Mouse (Mus musculus) hindbrain, embryonic 16.5 days (tissue): ENCODE measurements around the gene Slc35f2. TPM values are rescaled to one million over a fixed set of nuclear protein-coding genes. Genes with fewer than 3 reads are reported as not detected.

Experiments
- ATAC-seq: fragments of 200-750 bp; cut with Nextera tagmentation; 2 replicates; pipeline ENCODE4 v1.8.0; 2017; ENCODE audit warnings: moderate TSS enrichment, moderate library complexity
- H3K27ac ChIP-seq: fragments of 300-500 bp; sonication (generic); 2 replicates; pipeline ENCODE4 v1.5.1; 2014; ENCODE audit warnings: low read depth, mild to moderate bottlenecking, control low read depth, low read length, moderate library complexity
- H3K27me3 ChIP-seq: fragments of 300-500 bp; sonication (generic); replicated peaks from 2 replicates; pipeline ENCODE4 v1.6.1; 2014; ENCODE audit warnings: low read length; ENCODE audit not compliant: control insufficient read depth, insufficient read depth
- H3K36me3 ChIP-seq: fragments of 300-500 bp; sonication (generic); 2 replicates; pipeline ENCODE4 v1.6.1; 2014; ENCODE audit warnings: mild to moderate bottlenecking, low read length, moderate library complexity, mixed read lengths; ENCODE audit not compliant: control insufficient read depth, insufficient read depth
- H3K4me1 ChIP-seq: fragments of 300-500 bp; sonication (generic); 2 replicates; pipeline ENCODE4 v1.6.1; 2014; ENCODE audit warnings: low read depth, low read length; ENCODE audit not compliant: control insufficient read depth, insufficient read depth
- H3K4me2 ChIP-seq: fragments of 300-500 bp; sonication (generic); 2 replicates; pipeline ENCODE4 v1.6.1; 2014; ENCODE audit warnings: mild to moderate bottlenecking, low read length, control low read depth, moderate library complexity
- H3K4me3 ChIP-seq: fragments of 300-500 bp; sonication (generic); 2 replicates; pipeline ENCODE4 v1.5.1; 2014; ENCODE audit warnings: mild to moderate bottlenecking, low read length, control low read depth, moderate library complexity
- H3K9ac ChIP-seq: fragments of 300-500 bp; sonication (generic); 2 replicates; pipeline ENCODE4 v1.6.1; 2014; ENCODE audit warnings: low read depth, mild to moderate bottlenecking, control low read depth, low read length, moderate library complexity
- H3K9me3 ChIP-seq: fragments of 300-500 bp; sonication (generic); 2 replicates; pipeline ENCODE4 v1.6.1; 2014; ENCODE audit warnings: mild to moderate bottlenecking, low read length, moderate library complexity; ENCODE audit not compliant: control insufficient read depth
- WGBS: fragments of 180-500 bp; shearing (Covaris S2); extraction: QIAGEN DNeasy Blood & Tissue Kit; methylation state at CpG from one replicate; pipeline ENCODE4 v1.1.7; 2014; 5-methylcytosine and 5-hydroxymethylcytosine counted together
- polyA plus RNA-seq: library from polyadenylated mRNA; unstranded; fragments of >200 nt; fragmentation: Nextera tagmentation; extraction: Ambion mirVana; gene quantifications from 2 replicates; pipeline ENCODE4 v1.2.1, GENCODE M21; 2015

The Slc35f2 gene
- polyA plus RNA-seq, 1 experiment from 2014 or later, result 23.5 TPM

GRCm38 (mm10) chr9:53848548-53848947, 77.2 kb downstream of the Slc35f2 start:
- no peak overlapping the region for H3K27ac ChIP-seq
- H3K9me3 ChIP-seq, result no peaks in the 10 kb centered on the region
- H3K4me2 ChIP-seq, result no peak overlapping the region
- no peak for ATAC-seq
- H3K27me3 ChIP-seq, result no peaks in the 10 kb centered on the region
- no peaks in the 10 kb centered on the region for H3K36me3 ChIP-seq
- H3K4me3 ChIP-seq, result no peak overlapping the region
- 69% methylated on average over 8 of the region's 8 CpGs for WGBS
- no peaks in the 10 kb centered on the region for H3K4me1 ChIP-seq
- no peak overlapping the region for H3K9ac ChIP-seq

- Histone ChIP-seq H3K4me2 (no peak within 1 kb of the TSS), H3K27ac (no peak within 1 kb of the TSS), H3K4me1 (no peaks in the 10 kb centered on the region), H3K4me3 (no peak within 1 kb of the TSS), H3K27me3 (no peaks in the 10 kb centered on the region), H3K9me3 (no peaks in the 10 kb centered on the region), H3K9ac (no peak within 1 kb of the TSS), H3K36me3 (no peaks in the 10 kb centered on the region)
- 78% methylated on average over 4 of the region's 4 CpGs for WGBS
- ATAC-seq, result no peak
Observed at GRCm38 (mm10) chr9:53849864-53850263, 78.5 kb downstream of the Slc35f2 start, which contains the start of gene Sln. Sln (plus strand) TSS chr9:53850164.

GRCm38 (mm10) chr9:53852158-53852557, 80.8 kb downstream of the Slc35f2 start:
- H3K9ac ChIP-seq, result no peak overlapping the region
- no peaks in the 10 kb centered on the region for H3K27me3 ChIP-seq
- H3K4me3 ChIP-seq, result no peak overlapping the region
- 79% methylated on average over 4 of the region's 4 CpGs for WGBS
- H3K4me2 ChIP-seq, result no peak overlapping the region
- ATAC-seq, result no peak
- no peak overlapping the region for H3K27ac ChIP-seq
- H3K9me3 ChIP-seq, result no peaks in the 10 kb centered on the region
- H3K4me1 ChIP-seq, result no peaks in the 10 kb centered on the region
- no peaks in the 10 kb centered on the region for H3K36me3 ChIP-seq

GRCm38 (mm10) chr9:53853672-53854071, 82.3 kb downstream of the Slc35f2 start:
- WGBS, result 81% methylated on average over 1 of the region's 1 CpGs

GRCm38 (mm10) chr9:53854525-53854924, 83.2 kb downstream of the Slc35f2 start:
- H3K27ac ChIP-seq, result no peak overlapping the region
- 98% methylated on average over 1 of the region's 1 CpGs for WGBS
- H3K4me1 ChIP-seq, result no peaks in the 10 kb centered on the region
- H3K9ac ChIP-seq, result no peak overlapping the region
- H3K9me3 ChIP-seq, result no peaks in the 10 kb centered on the region
- H3K27me3 ChIP-seq, result no peaks in the 10 kb centered on the region
- ATAC-seq, result no peak
- no peaks in the 10 kb centered on the region for H3K36me3 ChIP-seq
- H3K4me3 ChIP-seq, result no peak overlapping the region
- no peak overlapping the region for H3K4me2 ChIP-seq

More at GRCm38 (mm10) chr9:53853672-53854071, 82.3 kb downstream of the Slc35f2 start:
- Histone ChIP-seq H3K27ac (no peak overlapping the region), H3K4me1 (no peaks in the 10 kb centered on the region), H3K4me3 (no peak overlapping the region), H3K27me3 (no peaks in the 10 kb centered on the region), H3K4me2 (no peak overlapping the region), H3K9ac (no peak overlapping the region), H3K9me3 (no peaks in the 10 kb centered on the region), H3K36me3 (no peaks in the 10 kb centered on the region)
- no peak for ATAC-seq

GRCm38 (mm10) chr9:53857864-53858263, 86.5 kb downstream of the Slc35f2 start:
- no peak overlapping the region for H3K4me3 ChIP-seq
- H3K27ac ChIP-seq, result no peak overlapping the region
- no peaks in the 10 kb centered on the region for H3K4me1 ChIP-seq
- H3K9me3 ChIP-seq, result no peaks in the 10 kb centered on the region
- no peak for ATAC-seq
- no peak overlapping the region for H3K4me2 ChIP-seq
- no peak overlapping the region for H3K9ac ChIP-seq
- no peaks in the 10 kb centered on the region for H3K36me3 ChIP-seq
- WGBS, result 81% methylated on average over 5 of the region's 5 CpGs
- H3K27me3 ChIP-seq, result no peaks in the 10 kb centered on the region

Other genes starting within 250 kb of the Slc35f2 start
- 6.1 and 6.8 TPM in 2 replicates for gene Atm, start 234.8 kb upstream of the Slc35f2 start, polyA plus RNA-seq
- gene Npat, start 234.5 kb upstream of the Slc35f2 start, polyA plus RNA-seq, result 9.5 and 11.4 TPM in 2 replicates
- 179 and 204 TPM in 2 replicates for gene Acat1, start 161.2 kb upstream of the Slc35f2 start, polyA plus RNA-seq
- gene Cul5, start 101.5 kb upstream of the Slc35f2 start, polyA plus RNA-seq, result 30.6 and 35.9 TPM in 2 replicates
- gene Rab39, start 65.3 kb upstream of the Slc35f2 start, polyA plus RNA-seq, result 3.7 and 3.8 TPM in 2 replicates
- 0.19 and 8.8 TPM in 2 replicates for gene Sln, start 78.6 kb downstream of the Slc35f2 start, polyA plus RNA-seq
- 14.6 and 19.9 TPM in 2 replicates for gene Elmod1, start 203.8 kb downstream of the Slc35f2 start, polyA plus RNA-seq